Mouse (Mus musculus) lung, adult 2 months (tissue): ENCODE results near the gene Ros1.

ENCODE experiments used
- CTCF ChIP-seq: fragments of 200-500 bp; IDR thresholded peaks from 2 replicates; pipeline ENCODE4 v1.5.1; 2011; ENCODE audit warnings: mild to moderate bottlenecking, low read length, control low read depth; ENCODE audit not compliant: insufficient read depth
- POLR2A ChIP-seq: fragments of 200-500 bp; IDR thresholded peaks from 2 replicates; pipeline ENCODE4 v1.6.1; 2011; ENCODE audit warnings: low read depth, mild to moderate bottlenecking, control low read depth, low read length, borderline replicate concordance; ENCODE audit errors: extremely low read depth

GRCm38 (mm10) chr10:52033729-52034128, 161.3 kb downstream of the Ros1 start:
- no peak for TF ChIP-seq POLR2A
- no peak for TF ChIP-seq CTCF
